Mouse (Mus musculus): ENCODE measurements around the gene Commd9. TPM values are rescaled to one million over a fixed set of nuclear protein-coding genes. Genes with fewer than 3 reads are reported as not detected.
A peak's percentile ranks its signal among the peaks of the same experiment; 100 is the strongest.

Gene Commd9
- polyA plus RNA-seq, 1 experiment from 2014 or later = 23.7 TPM

- Histone ChIP-seq H3K9ac (no peak overlapping the region), H3K27ac (replicated peaks) (no peak overlapping the region), H3K4me2 (no peak overlapping the region), H3K27me3 (no peaks in the 10 kb centered on the region), H3K36me3 (replicated peaks) (no peaks in the 10 kb centered on the region), H3K9me3 (replicated peaks) (no peaks in the 10 kb centered on the region), H3K4me1 (replicated peaks) (no peaks in the 10 kb centered on the region), H3K4me3 (replicated peaks) (no peak overlapping the region)
- WGBS (ENCODE audit: insufficient replicate concordance) = 73% methylated on average over 15 of the region's 15 CpGs
- no peak for ATAC-seq (ENCODE audit: insufficient read depth)
These were observed 23.5 kb downstream of the Commd9 start for GRCm38 (mm10) chr2:101909326-101910080.

GRCm38 (mm10) chr2:101918518-101918917 lies 32.5 kb downstream of the Commd9 start:
- ATAC-seq (ENCODE audit: insufficient read depth) = no peak
- no peak overlapping the region for H3K9ac ChIP-seq
- no peaks in the 10 kb centered on the region; the same call in 1 of the 2 replicates for H3K4me1 ChIP-seq (replicated peaks)
- no peaks in the 10 kb centered on the region for H3K36me3 ChIP-seq (replicated peaks)
- no peak overlapping the region for H3K4me3 ChIP-seq (replicated peaks)
- WGBS (ENCODE audit: insufficient replicate concordance) = 60% methylated on average over 7 of the region's 7 CpGs
- H3K27ac ChIP-seq (replicated peaks) = no peak overlapping the region
- no peak overlapping the region for H3K4me2 ChIP-seq
- no peaks in the 10 kb centered on the region for H3K9me3 ChIP-seq (replicated peaks)
- no peaks in the 10 kb centered on the region for H3K27me3 ChIP-seq

- Histone ChIP-seq H3K27me3 (no peaks in the 10 kb centered on the region), H3K4me1 (replicated peaks) (no peaks in the 10 kb centered on the region; the same call in 1 of the 2 replicates), H3K9ac (no peak overlapping the region), H3K4me2 (no peak overlapping the region), H3K4me3 (replicated peaks) (no peak overlapping the region), H3K9me3 (replicated peaks) (no peaks in the 10 kb centered on the region), H3K27ac (replicated peaks) (no peak overlapping the region), H3K36me3 (replicated peaks) (no peaks in the 10 kb centered on the region)
- WGBS (ENCODE audit: insufficient replicate concordance) = 27% methylated on average over 2 of the region's 2 CpGs
- ATAC-seq (ENCODE audit: insufficient read depth) = no peak
These were observed 34.1 kb downstream of the Commd9 start for GRCm38 (mm10) chr2:101920136-101920554.

GRCm38 (mm10) chr2:101922302-101922701 lies 36.3 kb downstream of the Commd9 start:
- H3K36me3 ChIP-seq (replicated peaks) = no peaks in the 10 kb centered on the region
- H3K9me3 ChIP-seq (replicated peaks) = no peaks in the 10 kb centered on the region
- no peak overlapping the region for H3K4me2 ChIP-seq
- no peak overlapping the region for H3K4me3 ChIP-seq (replicated peaks)
- no peaks in the 10 kb centered on the region; the same call in 1 of the 2 replicates for H3K4me1 ChIP-seq (replicated peaks)
- no peak overlapping the region for H3K9ac ChIP-seq
- 57% methylated on average over 4 of the region's 4 CpGs for WGBS (ENCODE audit: insufficient replicate concordance)
- no peak for ATAC-seq (ENCODE audit: insufficient read depth)
- no peaks in the 10 kb centered on the region for H3K27me3 ChIP-seq
- 0 out of 2 replicates have a peak overlapping the region, but pooled peaks have one; percentile 0 for H3K27ac ChIP-seq (replicated peaks)

- WGBS (ENCODE audit: insufficient replicate concordance) = 46% methylated on average over 4 of the region's 4 CpGs
- Histone ChIP-seq H3K27me3 (no peaks in the 10 kb centered on the region), H3K9ac (no peak overlapping the region), H3K36me3 (replicated peaks) (no peaks in the 10 kb centered on the region), H3K4me2 (no peak overlapping the region), H3K9me3 (replicated peaks) (no peaks in the 10 kb centered on the region), H3K4me1 (replicated peaks) (no peaks in the 10 kb centered on the region; the same call in 1 of the 2 replicates), H3K4me3 (replicated peaks) (no peak overlapping the region), H3K27ac (replicated peaks) (0 out of 2 replicates have a peak overlapping the region, but pooled peaks have one; percentile 42)
- ATAC-seq (ENCODE audit: insufficient read depth) = peak; percentile 57; the same call in 1 of the 2 replicates
These were observed 37.1 kb downstream of the Commd9 start for GRCm38 (mm10) chr2:101923181-101923580.

- Histone ChIP-seq H3K36me3 (replicated peaks) (no peaks in the 10 kb centered on the region), H3K9me3 (replicated peaks) (no peaks in the 10 kb centered on the region), H3K9ac (no peak overlapping the region), H3K4me2 (no peak overlapping the region), H3K27me3 (no peaks in the 10 kb centered on the region), H3K27ac (replicated peaks) (no peak overlapping the region), H3K4me3 (replicated peaks) (no peak overlapping the region), H3K4me1 (replicated peaks) (no peaks in the 10 kb centered on the region)
- WGBS (ENCODE audit: insufficient replicate concordance) = 62% methylated on average over 3 of the region's 3 CpGs
- ATAC-seq (ENCODE audit: insufficient read depth) = no peak
These were observed 39.1 kb downstream of the Commd9 start for GRCm38 (mm10) chr2:101925183-101925582.

GRCm38 (mm10) chr2:101925591-101926188 lies 39.6 kb downstream of the Commd9 start:
- Histone ChIP-seq H3K27ac (replicated peaks) (no peak overlapping the region), H3K9me3 (replicated peaks) (no peaks in the 10 kb centered on the region), H3K27me3 (no peaks in the 10 kb centered on the region), H3K4me1 (replicated peaks) (no peaks in the 10 kb centered on the region), H3K9ac (no peak overlapping the region), H3K4me3 (replicated peaks) (no peak overlapping the region), H3K4me2 (no peak overlapping the region), H3K36me3 (replicated peaks) (no peaks in the 10 kb centered on the region)
- WGBS (ENCODE audit: insufficient replicate concordance) = 68% methylated on average over 12 of the region's 12 CpGs
- no peak for ATAC-seq (ENCODE audit: insufficient read depth)

- H3K9ac ChIP-seq = no peak overlapping the region
- H3K27ac ChIP-seq (replicated peaks) = no peak overlapping the region
- no peak overlapping the region for H3K4me2 ChIP-seq
- 67% methylated on average over 14 of the region's 14 CpGs for WGBS (ENCODE audit: insufficient replicate concordance)
- no peaks in the 10 kb centered on the region for H3K4me1 ChIP-seq (replicated peaks)
- H3K9me3 ChIP-seq (replicated peaks) = no peaks in the 10 kb centered on the region
- H3K4me3 ChIP-seq (replicated peaks) = no peak overlapping the region
- H3K36me3 ChIP-seq (replicated peaks) = no peaks in the 10 kb centered on the region
- no peak for ATAC-seq (ENCODE audit: insufficient read depth)
- no peaks in the 10 kb centered on the region for H3K27me3 ChIP-seq
These were observed 46.3 kb downstream of the Commd9 start for GRCm38 (mm10) chr2:101932169-101932936.

- Histone ChIP-seq H3K36me3 (replicated peaks) (no peaks in the 10 kb centered on the region), H3K9me3 (replicated peaks) (no peaks in the 10 kb centered on the region), H3K4me3 (replicated peaks) (no peak overlapping the region), H3K4me1 (replicated peaks) (no peaks in the 10 kb centered on the region), H3K9ac (no peak overlapping the region), H3K27me3 (no peaks in the 10 kb centered on the region), H3K27ac (replicated peaks) (no peak overlapping the region), H3K4me2 (no peak overlapping the region)
- WGBS (ENCODE audit: insufficient replicate concordance) = 59% methylated on average over 3 of the region's 3 CpGs
- no peak for ATAC-seq (ENCODE audit: insufficient read depth)
These were observed 47.3 kb downstream of the Commd9 start for GRCm38 (mm10) chr2:101933301-101933700.

GRCm38 (mm10) chr2:101935006-101935405 lies 49.0 kb downstream of the Commd9 start:
- no peaks in the 10 kb centered on the region for H3K36me3 ChIP-seq (replicated peaks)
- H3K9ac ChIP-seq = no peak overlapping the region
- no peak overlapping the region for H3K27ac ChIP-seq (replicated peaks)
- WGBS (ENCODE audit: insufficient replicate concordance) = 69% methylated on average over 1 of the region's 1 CpGs
- no peak overlapping the region for H3K4me2 ChIP-seq
- ATAC-seq (ENCODE audit: insufficient read depth) = no peak
- no peaks in the 10 kb centered on the region for H3K27me3 ChIP-seq
- no peak overlapping the region for H3K4me3 ChIP-seq (replicated peaks)
- H3K9me3 ChIP-seq (replicated peaks) = no peaks in the 10 kb centered on the region
- H3K4me1 ChIP-seq (replicated peaks) = no peaks in the 10 kb centered on the region
